Mouse (Mus musculus) G1E (cell line): ENCODE measurements around the gene Rasgrp2.

Experiments used
- CTCF ChIP-seq: IDR thresholded peaks from 2 replicates; pipeline ENCODE4 v1.5.1; 2012; ENCODE audit warnings: low read depth, low read length, inconsistent platforms, mixed read lengths
- GATA1 ChIP-seq: IDR thresholded peaks from 2 replicates; pipeline ENCODE4 v1.6.1; 2012; ENCODE audit warnings: borderline replicate concordance, low read length, inconsistent platforms, mixed read lengths
- POLR2AphosphoS5 ChIP-seq: IDR thresholded peaks from 2 replicates; pipeline ENCODE4 v1.6.1; 2012; ENCODE audit warnings: low read depth, low read length, inconsistent platforms; ENCODE audit not compliant: insufficient replicate concordance
- TAL1 ChIP-seq: conservative IDR thresholded peaks from 2 replicates; pipeline ENCODE4 v1.6.1; 2012; ENCODE audit warnings: low read depth, low read length, inconsistent platforms, mixed read lengths

- no peak for TF ChIP-seq CTCF
- no peak for TF ChIP-seq GATA1
- no peak for TF ChIP-seq TAL1
- TF ChIP-seq POLR2AphosphoS5 = no peak
These were observed 50.7 kb downstream of the Rasgrp2 start for GRCm38 (mm10) chr19:6449841-6450240.
